Mouse (Mus musculus) C2C12 (cell line): Measurements from ENCODE around the gene Unc13d.

ENCODE experiments used
- CEBPB ChIP-seq: IDR thresholded peaks from one replicate; pipeline ENCODE4 v1.6.1; 2011; ENCODE audit warnings: low read depth, mild to moderate bottlenecking, control low read depth, moderate library complexity
- CTCF ChIP-seq: IDR thresholded peaks from one replicate; pipeline ENCODE4 v1.5.1; 2011; ENCODE audit not compliant: control insufficient read depth, insufficient read depth, insufficient read length
- FOSL1 ChIP-seq: IDR thresholded peaks from one replicate; pipeline ENCODE4 v1.8.0; 2011; ENCODE audit warnings: mild to moderate bottlenecking, low read length; ENCODE audit not compliant: poor library complexity, insufficient read depth, severe bottlenecking
- MAX ChIP-seq: IDR thresholded peaks from one replicate; pipeline ENCODE4 v1.6.1; 2011; ENCODE audit warnings: mild to moderate bottlenecking, control low read depth
- MYOD1 ChIP-seq: IDR thresholded peaks from one replicate; pipeline ENCODE4 v1.6.1; 2011; ENCODE audit warnings: low read depth; ENCODE audit not compliant: control insufficient read depth, insufficient read length
- MYOG ChIP-seq: IDR thresholded peaks from one replicate; pipeline ENCODE4 v1.6.1; 2011; ENCODE audit not compliant: control insufficient read depth, insufficient read length; ENCODE audit errors: extremely low read depth
- USF1 ChIP-seq: IDR thresholded peaks from one replicate; pipeline ENCODE4 v1.6.1; 2011; ENCODE audit warnings: low read depth, mild to moderate bottlenecking, control low read depth, moderate library complexity

GRCm38 (mm10) chr11:116078221-116078620 lies 460 bp upstream of the Unc13d start:
- TF ChIP-seq CTCF (no peak), MAX (no peak), USF1 (no peak), CEBPB (no peak), MYOD1 (no peak), MYOG (no peak), FOSL1 (no peak)
